Mouse (Mus musculus) gastrocnemius, postnatal 4 days (tissue): ENCODE data around the gene Dgkg. TPM values are rescaled to one million over a fixed set of nuclear protein-coding genes. Genes with fewer than 3 reads are reported as not detected.

Experiments
- DNase-seq, 2 experiments: peaks; one replicate each; pipeline ENCODE4 v3.0.0; 2021 to 2022; ENCODE audit warnings: low spot score in 2 of 2, mixed read lengths in 2 of 2
- total RNA-seq, 2 experiments: library from RNA; stranded (reverse); gene quantifications; 2 replicates each; pipeline ENCODE4 v1.2.3; 2021

The Dgkg gene
- total RNA-seq, 2 experiments from 2014 or later = 0.91 to 1.4 TPM

GRCm38 (mm10) chr16:22600108-22600699 is 56.8 kb downstream of the Dgkg start:
- no peak for DNase-seq

- DNase-seq = no peak
Measured at GRCm38 (mm10) chr16:22598741-22599140, 58.3 kb downstream of the Dgkg start.

DNA sequence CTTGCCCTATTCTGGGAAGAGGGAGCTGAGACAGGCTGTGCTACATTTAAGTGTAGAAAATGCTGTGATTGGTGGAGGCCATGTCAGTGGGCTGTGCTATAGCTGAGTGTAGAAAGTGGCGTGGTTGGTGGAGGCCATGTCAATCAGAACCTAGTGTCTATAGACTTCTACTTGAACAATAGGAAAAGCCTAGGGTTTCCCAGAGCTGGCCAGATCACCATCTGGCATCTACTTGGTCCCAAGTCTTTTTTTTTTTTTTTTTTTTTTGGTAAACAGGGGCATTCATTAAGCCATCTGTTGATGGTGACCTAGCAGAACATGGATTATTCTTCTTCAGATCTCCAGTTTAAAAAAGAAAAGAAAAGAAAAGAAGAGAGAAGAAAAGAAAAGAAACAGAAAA is 60.6 kb downstream of the Dgkg start:
- DNase-seq = no peak

- DNase-seq = no peak
Measured at GRCm38 (mm10) chr16:22593907-22594306, 63.1 kb downstream of the Dgkg start.

DNA sequence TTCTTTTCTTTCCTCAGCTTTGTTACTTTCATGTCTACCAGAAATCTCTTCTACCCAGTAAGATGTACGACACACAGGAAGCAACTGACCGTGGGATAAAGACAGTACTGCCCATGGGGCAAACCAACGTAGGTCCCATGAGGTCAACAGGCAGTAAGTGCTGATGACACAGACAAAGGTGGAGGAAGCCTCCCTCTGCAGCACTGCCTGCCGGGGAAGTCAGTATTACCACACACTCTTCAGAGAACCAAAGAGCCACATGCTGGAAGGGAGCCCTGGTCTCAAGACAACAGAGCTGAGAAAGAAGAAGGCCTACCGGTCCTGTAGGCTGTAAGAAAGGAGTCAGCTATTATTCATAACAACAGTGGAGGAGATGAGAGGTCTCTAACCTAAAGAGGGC is 67.4 kb downstream of the Dgkg start:
- no peak for DNase-seq

- no peak for DNase-seq
Measured at GRCm38 (mm10) chr16:22586151-22586836, 70.7 kb downstream of the Dgkg start.

DNA sequence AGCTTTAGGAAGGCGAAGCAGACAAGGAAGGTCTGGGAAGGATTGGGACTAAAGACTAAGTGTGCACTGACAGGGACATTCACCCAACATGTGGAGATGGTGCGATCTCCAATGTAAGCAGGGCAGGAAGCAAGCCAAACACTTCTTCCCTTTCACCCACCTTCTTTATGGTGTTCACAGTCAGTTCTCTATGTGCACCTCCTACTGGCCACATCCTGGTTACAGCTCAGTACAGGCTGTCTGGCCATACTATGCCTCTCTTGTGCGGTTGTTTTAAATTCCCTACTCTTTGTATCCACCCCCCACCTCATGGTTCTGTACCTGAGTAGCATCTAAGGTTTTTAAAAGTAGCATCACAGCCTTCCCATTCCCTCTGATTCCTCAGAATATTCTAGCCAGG is 71.5 kb downstream of the Dgkg start:
- DNase-seq = no peak

GRCm38 (mm10) chr16:22583401-22583800 is 73.6 kb downstream of the Dgkg start:
- no peak for DNase-seq

- no peak for DNase-seq
Measured at GRCm38 (mm10) chr16:22582173-22582929, 74.7 kb downstream of the Dgkg start.

DNA sequence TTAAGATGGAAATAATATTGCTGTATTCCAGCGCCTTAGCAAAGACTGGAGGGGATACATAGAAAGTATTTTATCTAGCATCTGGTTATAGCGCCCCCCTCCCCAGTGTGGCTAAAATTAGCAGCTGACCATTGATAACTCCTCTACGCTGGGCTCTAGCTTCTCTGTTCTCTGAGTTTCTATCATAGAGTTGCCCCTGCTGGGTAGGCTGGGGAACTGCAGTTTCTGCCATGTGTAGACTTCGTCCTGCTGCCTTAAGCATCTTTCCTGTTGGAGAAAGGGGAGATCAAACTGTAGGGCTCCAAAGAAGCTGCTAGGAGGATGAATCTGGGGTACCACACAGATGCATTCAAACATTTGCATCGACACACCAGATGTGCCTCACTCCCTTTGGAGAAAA is 76.9 kb downstream of the Dgkg start:
- DNase-seq = no peak

DNA sequence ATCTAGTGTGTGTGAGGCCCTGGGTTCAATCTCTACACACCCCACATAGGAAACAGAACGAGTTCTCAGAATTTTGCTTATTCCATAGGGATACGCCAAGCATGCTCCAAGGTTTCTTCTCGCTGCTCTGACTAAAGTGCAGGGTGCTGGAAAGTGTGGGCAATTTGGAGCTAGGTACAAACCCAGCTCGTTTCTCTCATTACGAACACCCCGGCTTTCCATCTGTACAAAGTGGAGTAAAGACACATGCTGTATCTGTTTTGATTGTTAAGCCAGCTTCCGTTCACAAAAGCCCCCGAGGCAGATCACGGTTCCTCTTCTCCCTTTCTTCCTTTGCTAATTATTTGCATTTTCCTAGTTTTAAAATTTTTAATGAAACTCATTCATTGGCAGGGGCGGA is 78.1 kb downstream of the Dgkg start:
- no peak for DNase-seq

DNA sequence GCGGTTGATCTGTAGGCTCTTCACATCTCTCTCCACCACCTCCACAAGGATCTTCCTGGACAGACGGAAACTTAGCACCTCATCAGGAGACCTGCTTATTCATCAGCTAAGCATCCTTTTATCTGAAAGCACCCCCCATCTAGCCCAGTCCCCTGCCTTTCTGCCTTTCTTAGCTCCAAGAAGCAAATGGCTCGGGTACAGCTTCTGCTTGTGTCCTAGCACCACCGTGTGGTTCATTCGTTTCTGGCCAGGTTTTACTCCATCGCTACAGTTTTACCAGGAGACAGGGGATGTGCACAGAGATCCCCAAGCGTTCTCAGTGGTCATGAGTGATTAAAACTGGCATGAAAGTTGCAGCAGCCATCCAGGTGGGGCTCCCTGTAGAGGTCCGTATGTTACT is 79.4 kb downstream of the Dgkg start:
- no peak for DNase-seq

- DNase-seq = no peak
Measured at GRCm38 (mm10) chr16:22574164-22574563, 82.9 kb downstream of the Dgkg start.

DNA sequence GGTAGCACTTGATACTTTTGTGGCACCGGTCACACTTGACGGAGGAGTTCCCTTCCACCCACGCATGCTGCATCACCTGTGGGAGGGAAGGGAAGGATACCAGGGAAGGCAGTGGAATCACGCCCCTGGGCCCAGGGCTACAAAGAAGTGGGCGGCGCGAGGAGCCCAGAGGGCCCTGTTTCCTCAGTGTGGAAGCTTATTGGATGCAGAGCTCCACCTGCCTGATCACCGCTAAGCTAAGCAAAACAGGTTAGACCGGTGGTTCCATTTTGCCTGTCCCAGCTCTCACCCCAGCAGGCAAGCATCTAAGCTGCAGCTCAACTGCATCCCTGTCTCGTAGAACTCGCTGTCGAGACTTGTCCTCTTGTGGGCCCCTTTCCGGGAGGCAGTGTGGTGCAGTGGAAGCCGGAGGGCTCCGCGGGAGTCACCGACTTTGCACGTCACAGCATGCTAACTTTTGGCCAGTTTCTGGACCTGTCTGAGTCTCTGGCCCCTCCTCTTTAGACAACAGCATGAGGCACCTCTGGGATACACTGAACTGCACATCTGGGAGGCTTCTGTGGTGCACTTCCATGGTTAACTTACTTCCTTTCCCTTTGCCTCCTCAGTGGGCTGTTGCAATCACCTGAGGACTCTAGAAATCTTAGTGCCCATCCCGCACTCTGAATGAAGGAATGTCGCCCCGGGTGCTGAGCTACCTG is 84.2 kb downstream of the Dgkg start:
- DNase-seq = no peak

- DNase-seq = no peak
Measured at GRCm38 (mm10) chr16:22564907-22565272, 92.1 kb downstream of the Dgkg start.

GRCm38 (mm10) chr16:22564259-22564906 is 92.6 kb downstream of the Dgkg start:
- peak in 1 of 2 experiments; percentile 41 for DNase-seq

- no peak for DNase-seq
Measured at GRCm38 (mm10) chr16:22563594-22563993, 93.4 kb downstream of the Dgkg start.

DNA sequence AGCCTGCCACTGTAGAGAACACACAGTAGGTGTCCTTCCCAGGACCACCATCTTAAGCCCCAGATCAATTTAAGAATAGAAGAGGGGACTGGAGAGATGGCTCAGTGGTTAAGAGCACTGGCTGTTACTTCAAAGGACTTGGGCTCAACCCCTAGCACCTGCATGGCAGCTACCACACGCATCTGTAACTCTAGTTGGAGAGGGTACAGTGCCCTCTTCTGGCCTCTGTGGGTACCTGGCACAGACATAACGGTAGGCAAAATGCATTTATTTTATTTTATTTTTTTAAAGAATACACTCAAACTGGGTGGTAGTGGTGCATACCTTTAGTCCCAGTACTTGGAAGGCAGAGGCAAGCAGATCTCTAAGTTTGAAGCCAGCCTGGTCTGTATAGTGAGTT is 102.0 kb downstream of the Dgkg start:
- DNase-seq = no peak

DNA sequence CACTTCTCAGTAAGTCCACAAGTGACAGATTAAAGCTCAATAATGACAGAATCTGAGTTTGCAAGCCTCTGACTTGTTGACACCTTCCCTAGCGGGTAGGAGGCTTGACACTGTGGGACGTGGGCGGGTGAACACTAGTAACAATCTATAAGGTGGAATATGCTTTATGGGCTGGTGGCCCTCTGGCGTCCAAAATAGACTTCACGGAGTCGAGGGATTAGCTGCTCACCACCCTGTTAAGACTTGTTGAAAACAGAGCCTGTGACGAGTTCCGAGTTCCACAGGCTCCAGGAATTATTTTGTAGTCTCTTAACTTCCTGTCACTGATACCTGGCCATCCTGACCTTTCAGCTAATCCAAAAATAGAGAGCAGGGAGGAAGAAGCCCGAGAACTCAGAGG is 104.7 kb downstream of the Dgkg start:
- no peak for DNase-seq

DNA sequence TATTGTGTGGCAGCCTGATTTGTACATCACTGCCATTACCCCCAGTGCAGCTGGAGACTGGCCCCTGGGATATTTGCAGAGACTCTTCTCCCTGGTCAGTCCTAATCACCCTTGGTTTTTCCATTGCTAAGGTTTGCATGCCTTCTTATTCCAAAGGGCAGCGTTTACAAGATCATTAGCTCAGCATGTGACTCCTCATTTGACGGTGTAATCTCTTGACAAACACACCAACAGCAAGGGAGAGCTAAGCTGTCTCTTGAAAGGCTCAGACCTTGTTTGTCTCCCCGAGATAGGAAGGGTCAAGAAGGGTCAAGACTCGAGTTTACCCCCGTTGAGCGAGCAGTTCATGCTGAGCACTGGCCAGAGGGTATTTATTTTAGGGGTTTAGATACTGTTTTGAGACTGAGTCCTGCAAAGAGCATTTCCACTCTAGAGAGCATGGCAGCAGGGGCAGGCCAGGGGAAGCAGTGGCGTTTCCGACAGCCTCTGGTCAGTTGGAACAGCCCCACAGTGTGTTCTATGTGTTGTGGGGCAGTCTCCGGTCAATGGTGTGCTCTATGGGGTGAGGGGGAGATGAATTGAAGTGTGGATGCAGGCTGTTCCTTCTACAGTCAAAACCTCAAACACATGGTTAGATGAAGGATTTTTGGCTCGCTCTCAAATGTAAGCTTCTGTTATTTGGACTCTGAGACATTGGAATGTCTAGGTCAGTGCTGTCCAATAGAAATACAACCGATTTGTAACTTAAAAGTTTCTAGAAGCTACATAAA is 105.6 kb downstream of the Dgkg start:
- DNase-seq = no peak

GRCm38 (mm10) chr16:22549346-22549745 is 107.7 kb downstream of the Dgkg start:
- DNase-seq = no peak
